Mouse (Mus musculus): ENCODE measurements at regions not wholly inside any gene's neighbourhood (a gene's known extent, or its start where the extent isn't known, plus 50 kb on each side); places are given as distances from the start of the nearest gene placed in this dataset.

DNA sequence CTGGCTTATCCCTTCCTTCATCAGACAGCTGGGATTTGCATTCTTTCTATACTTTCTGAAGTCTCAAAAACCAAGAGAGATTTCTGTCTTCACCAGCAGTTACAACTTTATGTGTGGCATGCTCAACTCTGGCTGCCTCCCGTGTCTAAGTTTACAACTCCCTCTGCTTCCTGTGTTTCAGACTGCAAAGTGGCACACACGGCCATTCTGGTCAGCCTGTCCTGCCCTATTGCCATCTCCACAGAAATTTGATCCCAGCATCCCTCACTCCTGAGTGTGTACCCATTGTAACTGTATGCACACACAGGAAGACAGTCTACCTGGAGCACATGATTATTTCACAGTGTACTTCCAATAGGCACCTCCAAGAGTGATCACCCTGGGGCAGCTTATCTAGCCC, 163.3 kb upstream of the Mpped2 start:
- no peak overlapping the region for H3K27ac ChIP-seq (ENCODE audit: low read depth)
- DNase-seq (ENCODE audit: low spot score) (no peak), ATAC-seq (replicated peaks; ENCODE audit: low FRiP score, low TSS enrichment, low read depth) (no peak)
- H3K9me3 ChIP-seq (ENCODE audit: control insufficient read depth, low read length) = no peaks in the 10 kb centered on the region
- H3K4me1 ChIP-seq (replicated peaks; ENCODE audit: control insufficient read depth, insufficient read depth, low read length) = no peaks in the 10 kb centered on the region
- 52% methylated on average over 2 of the region's 2 CpGs for WGBS
- H3K4me3 ChIP-seq (ENCODE audit: low read depth, low read length) = no peak overlapping the region
- H3K36me3 ChIP-seq (ENCODE audit: control insufficient read depth, insufficient read depth, low read length) = no peaks in the 10 kb centered on the region
- H3K27me3 ChIP-seq (replicated peaks; ENCODE audit: control insufficient read depth, insufficient read depth, low read length) = no peaks in the 10 kb centered on the region
- H3K4me2 ChIP-seq (ENCODE audit: low read length) = no peak overlapping the region
- no peak overlapping the region for H3K9ac ChIP-seq (ENCODE audit: low read length)

DNA sequence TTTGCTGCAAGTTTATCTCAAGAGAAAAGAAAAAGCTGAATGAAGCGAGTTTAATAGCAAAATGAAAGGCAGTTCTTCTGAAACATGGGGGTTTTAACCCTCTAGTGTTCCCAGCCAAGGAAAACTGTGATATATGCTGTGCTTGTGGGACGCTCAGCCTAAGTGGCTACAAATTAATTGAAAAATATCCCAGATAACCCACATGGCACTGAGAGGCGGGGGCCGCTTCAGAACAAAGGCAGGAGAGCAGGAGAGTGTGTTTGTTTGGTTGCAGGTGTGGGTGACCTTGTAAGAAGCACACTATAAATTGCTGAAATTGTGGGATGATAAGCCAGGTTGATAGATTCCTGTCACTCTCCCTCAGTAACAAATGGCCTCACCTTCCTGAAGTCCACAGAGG, 154.7 kb upstream of the Mpped2 start:
- H3K4me2 ChIP-seq (ENCODE audit: low read length) = no peak overlapping the region
- no peaks in the 10 kb centered on the region for H3K9me3 ChIP-seq (ENCODE audit: control insufficient read depth, low read length)
- 59% methylated on average over 4 of the region's 4 CpGs for WGBS
- H3K36me3 ChIP-seq (ENCODE audit: control insufficient read depth, insufficient read depth, low read length) = no peaks in the 10 kb centered on the region
- DNase-seq (ENCODE audit: low spot score) (no peak), ATAC-seq (replicated peaks; ENCODE audit: low FRiP score, low TSS enrichment, low read depth) (no peak)
- H3K27ac ChIP-seq (ENCODE audit: low read depth) = no peak overlapping the region
- no peaks in the 10 kb centered on the region for H3K27me3 ChIP-seq (replicated peaks; ENCODE audit: control insufficient read depth, insufficient read depth, low read length)
- H3K4me1 ChIP-seq (replicated peaks; ENCODE audit: control insufficient read depth, insufficient read depth, low read length) = no peaks in the 10 kb centered on the region
- H3K4me3 ChIP-seq (ENCODE audit: low read depth, low read length) = no peak overlapping the region
- no peak overlapping the region for H3K9ac ChIP-seq (ENCODE audit: low read length)

DNA sequence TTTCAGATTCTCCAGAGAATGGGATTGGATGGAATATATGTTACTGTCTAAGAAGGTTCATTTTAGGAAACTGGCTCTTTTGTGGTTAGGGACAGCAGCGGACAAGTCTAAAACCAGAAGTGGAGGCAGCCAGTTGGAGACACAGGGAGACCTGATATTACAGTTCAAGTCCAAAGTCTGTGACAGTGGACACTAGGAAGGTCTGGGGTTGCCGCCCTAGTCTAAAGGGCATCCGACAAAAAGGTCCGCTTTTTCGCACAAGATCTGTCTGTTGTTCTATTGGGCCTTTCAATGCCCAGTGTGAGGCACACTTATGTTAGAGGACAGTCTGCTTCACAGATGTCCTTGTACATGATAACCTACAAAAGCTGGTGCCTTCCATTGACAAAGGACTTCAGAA, 152.9 kb upstream of the Mpped2 start:
- Histone ChIP-seq H3K27ac (ENCODE audit: low read depth) (no peak overlapping the region), H3K27me3 (replicated peaks; ENCODE audit: control insufficient read depth, insufficient read depth, low read length) (no peaks in the 10 kb centered on the region), H3K4me2 (ENCODE audit: low read length) (no peak overlapping the region), H3K9ac (ENCODE audit: low read length) (no peak overlapping the region), H3K36me3 (ENCODE audit: control insufficient read depth, insufficient read depth, low read length) (no peaks in the 10 kb centered on the region), H3K9me3 (ENCODE audit: control insufficient read depth, low read length) (no peaks in the 10 kb centered on the region), H3K4me1 (replicated peaks; ENCODE audit: control insufficient read depth, insufficient read depth, low read length) (no peaks in the 10 kb centered on the region), H3K4me3 (ENCODE audit: low read depth, low read length) (no peak overlapping the region)
- 96% methylated on average over 5 of the region's 5 CpGs for WGBS
- ATAC-seq (replicated peaks; ENCODE audit: low FRiP score, low TSS enrichment, low read depth) = no peak
- no peak for DNase-seq (ENCODE audit: low spot score)

DNA sequence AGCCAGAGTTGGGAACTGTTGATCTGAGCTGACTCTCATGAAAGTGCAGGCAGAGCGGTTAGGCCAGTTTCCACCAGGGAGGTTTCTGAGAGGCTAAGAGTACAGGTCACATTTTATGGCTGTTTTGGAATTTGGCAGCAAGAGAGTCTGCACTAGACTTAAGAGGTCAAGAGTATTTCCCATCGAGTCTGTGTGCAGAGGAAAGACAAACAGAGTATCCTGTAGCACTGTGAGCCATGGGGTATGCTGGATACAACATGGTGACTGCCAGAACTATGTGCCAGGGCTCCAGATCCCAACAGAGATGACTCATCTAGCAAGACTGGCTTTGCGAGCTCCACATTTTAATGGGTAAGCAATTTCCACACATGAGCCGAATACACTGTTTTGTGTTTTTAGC, 146.0 kb upstream of the Mpped2 start:
- WGBS = 55% methylated on average over 4 of the region's 4 CpGs

DNA sequence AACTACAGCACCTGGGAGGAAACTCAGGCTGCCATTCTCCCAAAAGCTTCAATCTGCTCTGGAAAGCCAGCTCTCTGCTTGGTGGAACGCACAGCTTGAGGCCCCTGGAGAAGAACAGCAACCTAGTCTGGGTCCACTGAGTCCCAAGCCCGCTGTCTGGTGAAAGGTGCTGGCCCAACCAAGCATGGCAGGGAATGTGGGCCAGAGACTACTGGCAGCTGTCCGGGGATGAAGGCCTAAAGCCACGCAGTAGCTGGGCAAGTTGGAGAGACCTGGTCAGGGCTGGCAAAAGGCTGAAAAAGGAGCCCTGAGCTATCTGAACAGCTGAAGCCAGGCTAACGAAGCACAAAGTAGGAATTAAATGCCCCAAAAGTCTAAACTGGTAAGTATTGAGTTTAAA, 139.4 kb upstream of the Mpped2 start:
- Histone ChIP-seq H3K27me3 (replicated peaks; ENCODE audit: control insufficient read depth, insufficient read depth, low read length) (no peaks in the 10 kb centered on the region), H3K36me3 (ENCODE audit: control insufficient read depth, insufficient read depth, low read length) (no peaks in the 10 kb centered on the region), H3K27ac (ENCODE audit: low read depth) (no peak overlapping the region), H3K4me1 (replicated peaks; ENCODE audit: control insufficient read depth, insufficient read depth, low read length) (no peaks in the 10 kb centered on the region), H3K4me2 (ENCODE audit: low read length) (no peak overlapping the region), H3K9ac (ENCODE audit: low read length) (no peak overlapping the region), H3K9me3 (ENCODE audit: control insufficient read depth, low read length) (no peaks in the 10 kb centered on the region), H3K4me3 (ENCODE audit: low read depth, low read length) (no peak overlapping the region)
- no peak for ATAC-seq (replicated peaks; ENCODE audit: low FRiP score, low TSS enrichment, low read depth)
- WGBS = 92% methylated on average over 5 of the region's 5 CpGs
- no peak for DNase-seq (ENCODE audit: low spot score)

More for the DNA sequence above, 146.0 kb upstream of the Mpped2 start:
- Histone ChIP-seq H3K9me3 (ENCODE audit: control insufficient read depth, low read length) (no peaks in the 10 kb centered on the region), H3K9ac (ENCODE audit: low read length) (no peak overlapping the region), H3K4me2 (ENCODE audit: low read length) (no peak overlapping the region), H3K27me3 (replicated peaks; ENCODE audit: control insufficient read depth, insufficient read depth, low read length) (no peaks in the 10 kb centered on the region), H3K4me3 (ENCODE audit: low read depth, low read length) (no peak overlapping the region), H3K36me3 (ENCODE audit: control insufficient read depth, insufficient read depth, low read length) (no peaks in the 10 kb centered on the region), H3K4me1 (replicated peaks; ENCODE audit: control insufficient read depth, insufficient read depth, low read length) (no peaks in the 10 kb centered on the region), H3K27ac (ENCODE audit: low read depth) (no peak overlapping the region)
- ATAC-seq (replicated peaks; ENCODE audit: low FRiP score, low TSS enrichment, low read depth) (no peak), DNase-seq (ENCODE audit: low spot score) (no peak)

DNA sequence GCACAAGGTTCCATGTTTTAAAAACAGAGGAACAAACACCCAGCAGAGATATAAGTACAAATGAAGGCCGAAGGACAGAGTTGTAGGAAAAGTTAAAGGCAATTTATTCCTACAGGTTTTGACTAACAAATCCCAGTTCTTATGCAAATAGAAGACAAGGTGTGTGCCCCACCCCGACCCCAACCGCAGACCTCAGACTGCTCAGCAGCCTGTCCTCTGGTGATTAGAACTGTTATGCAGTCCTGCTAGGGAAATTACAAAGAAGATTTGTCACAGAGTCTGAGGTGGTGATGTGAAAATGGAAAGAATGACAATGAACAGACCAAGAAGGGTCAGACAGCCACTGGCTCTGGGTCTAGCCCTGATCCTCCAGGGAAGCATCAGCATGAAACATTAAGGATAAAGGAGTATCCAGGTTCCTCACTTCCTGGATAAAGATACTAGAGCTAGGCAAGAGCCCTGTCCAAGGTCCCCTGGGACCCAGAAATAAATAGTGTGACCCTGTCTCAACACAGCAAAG, 131.4 kb upstream of the Mpped2 start:
- no peak for DNase-seq (ENCODE audit: low spot score)
- Histone ChIP-seq H3K9ac (ENCODE audit: low read length) (no peak overlapping the region), H3K36me3 (ENCODE audit: control insufficient read depth, insufficient read depth, low read length) (no peaks in the 10 kb centered on the region), H3K4me2 (ENCODE audit: low read length) (no peak overlapping the region), H3K4me3 (ENCODE audit: low read depth, low read length) (no peak overlapping the region), H3K4me1 (replicated peaks; ENCODE audit: control insufficient read depth, insufficient read depth, low read length) (no peaks in the 10 kb centered on the region), H3K27ac (ENCODE audit: low read depth) (no peak overlapping the region), H3K27me3 (replicated peaks; ENCODE audit: control insufficient read depth, insufficient read depth, low read length) (no peaks in the 10 kb centered on the region), H3K9me3 (ENCODE audit: control insufficient read depth, low read length) (no peaks in the 10 kb centered on the region)
- no peak for ATAC-seq (replicated peaks; ENCODE audit: low FRiP score, low TSS enrichment, low read depth)
- 78% methylated on average over 3 of the region's 3 CpGs for WGBS

DNA sequence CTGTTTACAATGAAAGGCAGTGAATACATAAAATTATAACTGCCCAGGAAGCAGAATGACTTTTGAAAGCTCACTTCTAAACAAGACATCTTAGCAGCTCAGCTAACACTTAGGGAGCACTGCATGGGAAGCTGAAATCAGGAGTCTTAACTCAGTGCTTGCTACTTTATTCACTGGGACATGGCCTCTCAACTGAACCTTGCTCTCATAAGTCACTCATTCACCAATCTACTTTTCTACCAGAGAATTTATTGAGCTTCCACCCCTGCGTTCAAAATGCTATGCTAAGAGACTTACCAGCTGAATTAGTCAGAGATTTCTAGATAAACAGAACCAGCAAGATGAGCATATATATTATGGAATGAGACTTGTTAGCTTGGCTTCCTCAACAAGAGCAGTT, 122.8 kb upstream of the Mpped2 start:
- no peak for ATAC-seq (replicated peaks; ENCODE audit: low FRiP score, low TSS enrichment, low read depth)
- 71% methylated on average over 1 of the region's 1 CpGs for WGBS
- no peak for DNase-seq (ENCODE audit: low spot score)
- Histone ChIP-seq H3K9ac (ENCODE audit: low read length) (no peak overlapping the region), H3K4me1 (replicated peaks; ENCODE audit: control insufficient read depth, insufficient read depth, low read length) (no peaks in the 10 kb centered on the region), H3K9me3 (ENCODE audit: control insufficient read depth, low read length) (no peaks in the 10 kb centered on the region), H3K27ac (ENCODE audit: low read depth) (no peak overlapping the region), H3K27me3 (replicated peaks; ENCODE audit: control insufficient read depth, insufficient read depth, low read length) (no peaks in the 10 kb centered on the region), H3K36me3 (ENCODE audit: control insufficient read depth, insufficient read depth, low read length) (no peaks in the 10 kb centered on the region), H3K4me3 (ENCODE audit: low read depth, low read length) (no peak overlapping the region), H3K4me2 (ENCODE audit: low read length) (no peak overlapping the region)

DNA sequence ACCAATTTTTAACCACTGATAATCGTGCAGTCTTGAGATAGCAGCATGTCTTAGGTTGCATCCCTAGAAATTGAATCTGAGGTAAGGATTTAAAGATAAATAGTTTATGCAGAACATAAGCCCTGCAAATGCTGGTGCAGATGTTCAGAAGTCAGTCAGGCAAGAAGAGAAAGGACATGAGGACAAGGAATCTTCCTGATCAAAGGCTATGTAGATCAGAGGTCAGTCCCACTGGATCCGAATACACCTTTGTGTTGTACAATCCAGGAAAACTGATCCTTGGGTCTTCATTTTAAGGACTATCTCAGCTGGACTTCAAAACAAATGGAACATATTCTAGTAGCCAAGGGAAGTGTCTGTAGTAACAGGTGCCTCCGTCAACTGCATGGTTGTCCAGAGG, 121.7 kb upstream of the Mpped2 start:
- Histone ChIP-seq H3K27ac (ENCODE audit: low read depth) (no peak overlapping the region), H3K4me3 (ENCODE audit: low read depth, low read length) (no peak overlapping the region), H3K9me3 (ENCODE audit: control insufficient read depth, low read length) (no peaks in the 10 kb centered on the region), H3K4me1 (replicated peaks; ENCODE audit: control insufficient read depth, insufficient read depth, low read length) (no peaks in the 10 kb centered on the region), H3K4me2 (ENCODE audit: low read length) (no peak overlapping the region), H3K36me3 (ENCODE audit: control insufficient read depth, insufficient read depth, low read length) (no peaks in the 10 kb centered on the region), H3K27me3 (replicated peaks; ENCODE audit: control insufficient read depth, insufficient read depth, low read length) (no peaks in the 10 kb centered on the region), H3K9ac (ENCODE audit: low read length) (no peak overlapping the region)
- DNase-seq (ENCODE audit: low spot score) (no peak), ATAC-seq (replicated peaks; ENCODE audit: low FRiP score, low TSS enrichment, low read depth) (no peak)
- WGBS = 93% methylated on average over 3 of the region's 3 CpGs

DNA sequence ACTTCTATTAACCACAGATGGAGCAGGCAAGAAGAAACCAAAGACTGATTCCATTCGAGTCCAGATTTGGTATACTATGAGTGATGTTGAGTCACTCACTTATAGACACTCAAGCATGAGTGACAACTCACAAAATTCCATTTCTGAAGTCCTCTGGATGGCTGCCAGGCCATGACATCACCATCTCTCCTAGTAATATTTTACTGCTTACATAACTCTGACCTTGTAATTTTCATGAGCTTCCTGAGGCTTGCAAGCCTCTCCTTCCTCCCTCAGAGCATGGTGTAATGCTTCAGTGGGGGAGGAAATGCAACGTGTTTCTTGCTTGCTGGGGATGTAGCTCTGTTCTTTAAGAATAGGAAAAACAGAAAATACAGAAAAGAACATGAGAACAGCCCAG, 121.2 kb upstream of the Mpped2 start:
- no peaks in the 10 kb centered on the region for H3K4me1 ChIP-seq (replicated peaks; ENCODE audit: control insufficient read depth, insufficient read depth, low read length)
- 76% methylated on average over 2 of the region's 2 CpGs for whole genome bisulfite sequencing
- no peak for DNase-seq (ENCODE audit: low spot score)
- H3K9ac ChIP-seq (ENCODE audit: low read length) = no peak overlapping the region
- no peaks in the 10 kb centered on the region for H3K9me3 ChIP-seq (ENCODE audit: control insufficient read depth, low read length)
- no peak overlapping the region for H3K27ac ChIP-seq (ENCODE audit: low read depth)
- H3K4me3 ChIP-seq (ENCODE audit: low read depth, low read length) = no peak overlapping the region
- H3K4me2 ChIP-seq (ENCODE audit: low read length) = no peak overlapping the region
- no peak for ATAC-seq (replicated peaks; ENCODE audit: low FRiP score, low TSS enrichment, low read depth)
- H3K36me3 ChIP-seq (ENCODE audit: control insufficient read depth, insufficient read depth, low read length) = no peaks in the 10 kb centered on the region
- H3K27me3 ChIP-seq (replicated peaks; ENCODE audit: control insufficient read depth, insufficient read depth, low read length) = no peaks in the 10 kb centered on the region

Measured in intestine, embryonic 14.5 days (tissue).